Mouse (Mus musculus): Measurements from ENCODE around the gene Hbq1a. TPM values are rescaled to one million over a fixed set of nuclear protein-coding genes. Genes with fewer than 3 reads are reported as not detected.
"Not testable (repeated sequence)": the region's sequence is repeated elsewhere in the genome, so short reads cannot be mapped to it uniquely, and the experiment has no call there.

Gene Hbq1a
- total RNA-seq, 2 experiments from 2014 or later = not detected

DNA sequence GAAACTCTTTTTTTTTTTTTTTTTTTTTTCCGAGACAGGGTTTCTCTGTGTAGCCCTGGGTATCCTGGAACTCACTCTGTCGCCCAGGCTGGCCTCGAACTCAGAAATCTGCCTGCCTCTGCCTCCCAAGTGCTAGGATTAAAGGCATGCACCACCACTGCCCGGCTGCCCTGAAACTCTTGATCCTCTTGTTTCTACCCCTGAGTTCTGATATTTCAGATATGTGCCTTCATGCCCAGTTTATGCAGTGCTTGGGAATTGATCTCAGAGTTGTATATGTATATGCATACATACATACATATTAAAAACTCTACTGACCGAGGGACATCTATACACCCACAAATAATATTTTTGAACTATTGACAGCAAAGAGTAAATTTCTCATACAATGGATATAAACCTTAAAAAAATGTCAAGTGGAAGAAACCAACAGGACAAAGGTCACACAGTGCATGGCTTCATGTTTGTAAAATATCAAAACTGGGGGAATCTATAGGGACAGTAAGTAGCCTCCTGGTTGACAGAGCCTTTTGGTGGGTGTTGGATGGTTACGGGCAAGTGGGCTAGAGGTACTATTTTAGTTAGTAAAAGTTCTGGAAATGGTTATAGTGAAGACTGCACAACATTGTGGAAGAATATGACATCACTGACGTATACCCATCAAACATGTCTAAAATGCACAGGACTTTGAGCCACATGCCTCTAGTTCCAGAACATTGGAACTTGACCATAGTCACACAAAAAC, 14.7 kb upstream of the Hbq1a start:
- DNase-seq = no peak

- not testable (repeated sequence) for DNase-seq
Measured at GRCm38 (mm10) chr11:32285887-32286286, 14.0 kb upstream of the Hbq1a start.

DNA sequence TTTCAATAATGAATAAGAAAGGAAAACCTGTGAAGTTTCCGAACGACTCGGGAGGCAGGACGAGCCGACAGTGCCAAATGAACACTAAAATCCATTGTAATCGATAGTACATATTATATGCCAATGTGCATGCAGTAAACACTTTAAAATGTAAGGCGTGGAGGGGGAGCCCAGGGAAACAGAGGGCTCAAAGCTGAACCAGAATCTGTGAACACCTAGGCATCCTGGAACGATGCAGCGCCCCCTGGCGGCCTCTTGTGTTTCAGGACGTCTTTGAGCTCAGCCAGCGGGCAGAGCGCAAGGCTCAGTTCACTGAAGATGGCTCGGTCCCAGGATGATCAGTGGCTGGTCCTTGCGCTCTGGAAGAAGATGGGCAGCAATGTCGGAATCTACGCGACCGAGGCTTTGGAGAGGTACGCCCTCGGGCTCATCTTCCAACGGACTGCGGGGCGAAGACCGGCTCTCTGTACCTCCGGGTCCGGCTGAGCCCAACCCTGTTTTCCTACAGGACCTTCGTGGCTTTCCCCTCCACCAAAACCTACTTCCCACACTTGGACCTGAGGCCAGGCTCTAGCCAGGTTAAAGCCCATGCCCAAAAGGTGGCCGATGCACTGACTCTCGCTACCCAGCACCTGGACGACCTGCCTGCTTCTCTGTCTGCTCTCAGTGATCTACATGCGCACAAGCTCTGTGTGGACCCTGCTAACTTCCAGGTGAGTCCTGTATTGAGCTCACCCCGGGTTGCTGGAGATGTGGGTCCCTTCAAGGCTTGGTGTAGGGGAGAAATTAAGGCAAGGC, 13.0 kb upstream of the Hbq1a start, which contains the start of gene Hbq1b:
Gene Hbq1b (plus strand): TSS at position 271 of the 798 bp plus-strand sequence.
- DNase-seq = peak; percentile 86

GRCm38 (mm10) chr11:32287493-32287825, 12.4 kb upstream of the Hbq1a start:
- DNase-seq = no peak

GRCm38 (mm10) chr11:32292819-32293218, 7.0 kb upstream of the Hbq1a start:
- not testable (repeated sequence) for DNase-seq

- DNase-seq = not testable (repeated sequence)
Measured at GRCm38 (mm10) chr11:32293479-32293878, 6.4 kb upstream of the Hbq1a start.

DNA sequence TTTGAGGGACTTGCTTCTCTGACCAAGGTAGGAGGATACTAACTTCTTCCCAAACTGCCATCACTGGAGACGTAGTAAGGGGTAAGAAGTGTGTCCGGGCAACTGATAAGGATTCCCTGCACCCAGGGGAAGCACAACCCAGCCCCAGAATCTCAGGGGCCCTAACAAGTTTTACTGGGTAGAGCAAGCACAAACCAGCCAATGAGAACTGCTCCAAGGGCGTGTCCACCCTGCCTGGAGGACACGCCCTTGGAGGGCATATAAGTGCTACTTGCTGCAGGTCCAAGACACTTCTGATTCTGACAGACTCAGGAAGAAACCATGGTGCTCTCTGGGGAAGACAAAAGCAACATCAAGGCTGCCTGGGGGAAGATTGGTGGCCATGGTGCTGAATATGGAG, 3.7 kb upstream of the Hbq1a start, which contains the start of gene Hba-a2:
Gene Hba-a2 (plus strand): TSS at position 287 of the 400 bp plus-strand sequence.
- DNase-seq = not testable (repeated sequence)

DNA sequence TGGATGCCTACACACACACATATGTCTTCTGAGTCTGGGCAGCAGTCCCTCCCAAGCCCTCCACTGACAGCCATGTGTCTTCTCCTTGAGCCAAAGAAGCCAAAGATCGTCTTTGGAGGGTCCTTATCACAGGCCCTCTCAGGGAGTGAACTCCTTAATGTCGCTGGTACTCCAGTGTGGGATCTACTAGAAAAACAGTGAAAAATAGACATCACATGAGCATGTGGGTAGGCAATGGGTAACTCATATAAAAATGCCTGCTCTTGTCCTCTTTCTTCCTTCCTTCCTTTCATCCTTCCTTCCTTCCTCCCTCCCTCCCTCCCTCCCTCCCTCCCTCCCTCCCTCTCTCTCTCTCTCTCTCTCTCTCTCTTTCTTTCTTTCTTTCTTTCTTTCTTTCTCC, 2.5 kb upstream of the Hbq1a start:
- DNase-seq = not testable (repeated sequence)

DNA sequence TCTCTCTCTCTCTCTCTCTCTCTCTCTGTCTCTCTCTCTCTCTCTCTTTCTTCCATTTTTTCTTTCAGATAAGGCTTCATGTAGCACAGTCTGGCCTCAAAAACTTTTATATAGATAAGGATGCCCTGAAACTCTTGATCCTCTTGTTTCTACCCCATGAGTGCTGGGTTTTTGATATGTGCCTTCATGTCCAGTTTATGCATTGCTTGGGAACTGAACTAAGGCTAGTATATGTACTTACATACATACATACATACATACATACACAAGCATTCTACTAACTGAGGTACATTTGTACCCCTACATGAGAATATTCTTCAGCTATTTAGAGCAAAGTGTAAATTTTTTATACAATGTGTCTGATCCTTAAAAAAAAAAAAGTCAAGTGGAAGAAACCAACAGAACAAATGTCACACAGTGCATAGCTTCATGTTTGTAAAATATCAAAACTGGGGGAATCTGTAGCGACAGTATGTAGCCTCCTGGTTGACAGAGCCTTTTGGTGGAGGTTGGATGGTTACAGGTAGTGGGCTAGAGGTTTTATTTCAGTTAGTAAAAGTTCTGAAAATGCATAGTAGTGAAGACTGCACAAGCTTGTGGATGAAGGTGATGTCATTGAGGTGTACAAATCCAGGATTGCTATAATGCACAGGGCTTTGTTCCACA, 1.9 kb upstream of the Hbq1a start:
- DNase-seq = no peak

DNA sequence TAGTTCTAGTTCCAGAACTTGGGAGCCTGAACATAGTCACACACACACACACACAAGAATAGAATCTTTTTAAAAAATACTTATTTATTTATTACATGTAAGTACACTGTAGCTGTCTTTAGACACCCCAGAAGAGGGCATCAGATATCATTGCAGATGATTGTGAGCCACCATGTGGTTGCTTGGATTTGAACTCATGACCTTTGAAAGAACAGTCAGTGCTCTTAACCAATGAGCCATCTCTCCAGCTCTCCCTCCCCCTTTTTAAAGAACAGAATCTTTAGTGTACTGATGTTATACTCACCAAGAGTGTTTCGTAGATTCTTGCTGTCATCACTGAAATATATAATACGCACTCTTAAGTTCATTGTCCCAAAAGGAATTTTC, 1.3 kb upstream of the Hbq1a start:
- no peak for DNase-seq

GRCm38 (mm10) chr11:32300279-32301267, 704 bp downstream of the Hbq1a start:
- no peak for DNase-seq

- no peak for DNase-seq
Measured at GRCm38 (mm10) chr11:32301506-32301905, 1.6 kb downstream of the Hbq1a start.

- no peak for DNase-seq
Measured at GRCm38 (mm10) chr11:32302824-32303419, 3.1 kb downstream of the Hbq1a start.

DNA sequence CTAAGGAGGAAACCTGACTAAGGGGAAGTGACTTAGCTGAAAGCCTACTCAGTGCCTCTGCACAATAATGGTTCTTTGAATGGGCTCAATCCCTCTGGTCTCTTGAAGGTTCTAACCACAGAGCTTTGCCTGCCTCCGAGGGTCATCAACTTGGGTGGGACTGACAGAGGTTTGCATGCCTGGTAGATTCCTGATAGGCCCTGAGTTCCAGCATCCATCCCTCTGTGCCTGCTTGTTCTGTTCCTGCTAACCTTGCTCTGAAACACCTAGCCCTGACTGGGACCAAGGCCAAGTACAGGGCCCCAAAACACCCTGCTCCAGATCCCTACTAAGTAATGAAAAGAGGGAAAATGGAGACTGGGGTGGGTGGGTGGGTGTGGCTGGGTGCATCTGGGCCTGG, 3.6 kb downstream of the Hbq1a start:
- no peak for DNase-seq

DNA sequence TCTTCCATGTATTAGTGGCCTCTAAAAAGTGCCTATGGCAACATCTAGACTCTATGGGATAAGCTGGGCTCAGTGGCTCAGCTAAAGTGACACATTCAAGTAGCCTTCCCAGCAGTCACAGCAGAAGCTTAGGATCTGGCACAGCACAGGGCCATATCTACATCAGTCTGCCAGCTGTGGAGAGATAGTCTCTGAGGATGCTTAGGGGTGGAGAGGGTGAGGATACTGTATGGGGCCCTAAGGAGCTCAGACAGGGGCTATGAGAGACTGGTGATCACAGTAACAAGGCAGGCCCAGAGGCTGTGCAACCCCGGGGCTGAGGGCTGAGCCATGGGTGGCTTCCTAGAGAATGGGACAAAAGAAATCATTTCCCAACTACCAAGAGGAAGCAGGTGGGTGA, 7.1 kb downstream of the Hbq1a start:
- DNase-seq = no peak

DNA sequence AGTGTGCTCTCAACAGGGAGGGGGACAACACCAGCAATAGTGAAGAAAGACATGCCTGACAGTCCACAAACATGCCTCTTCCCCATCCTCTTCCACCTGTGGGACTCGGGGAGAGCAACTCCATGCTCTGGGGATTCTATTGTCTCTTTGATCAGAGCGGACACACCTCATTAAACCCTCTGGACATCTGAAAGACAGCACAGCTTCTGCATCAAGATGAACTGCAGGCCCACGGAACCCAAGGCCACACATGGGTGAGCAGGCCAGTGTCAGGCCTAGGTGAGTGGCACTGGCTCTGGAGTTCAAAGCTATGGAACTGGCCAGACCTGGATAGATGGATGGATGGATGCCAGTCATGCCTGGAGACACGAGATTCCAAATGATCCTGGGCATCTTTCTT, 9.6 kb downstream of the Hbq1a start:
- no peak for DNase-seq

- no peak for DNase-seq
Measured at GRCm38 (mm10) chr11:32309928-32310327, 10.1 kb downstream of the Hbq1a start.

- no peak for DNase-seq
Measured at GRCm38 (mm10) chr11:32316009-32316408, 16.1 kb downstream of the Hbq1a start.

- no peak for DNase-seq
Measured at GRCm38 (mm10) chr11:32320507-32321195, 20.8 kb downstream of the Hbq1a start.

DNA sequence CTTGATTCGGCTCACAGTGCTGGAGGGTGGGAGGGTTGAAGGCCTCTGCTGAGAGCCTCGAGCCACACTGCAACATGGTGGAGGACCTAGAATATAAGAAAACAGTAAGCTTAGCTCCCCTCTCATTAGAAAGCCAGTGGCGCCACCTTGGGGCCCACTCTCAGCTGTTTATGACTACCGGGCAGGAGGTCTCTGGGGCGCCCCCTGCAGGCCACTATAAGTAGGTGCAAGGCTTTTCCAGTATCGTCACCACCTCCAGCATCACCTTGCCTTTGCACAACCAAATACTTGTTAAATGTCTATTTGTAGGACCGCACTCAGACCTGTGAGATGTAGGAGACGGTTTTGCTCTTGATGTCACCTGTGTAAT, 21.3 kb downstream of the Hbq1a start:
- DNase-seq = peak; percentile 78

DNA sequence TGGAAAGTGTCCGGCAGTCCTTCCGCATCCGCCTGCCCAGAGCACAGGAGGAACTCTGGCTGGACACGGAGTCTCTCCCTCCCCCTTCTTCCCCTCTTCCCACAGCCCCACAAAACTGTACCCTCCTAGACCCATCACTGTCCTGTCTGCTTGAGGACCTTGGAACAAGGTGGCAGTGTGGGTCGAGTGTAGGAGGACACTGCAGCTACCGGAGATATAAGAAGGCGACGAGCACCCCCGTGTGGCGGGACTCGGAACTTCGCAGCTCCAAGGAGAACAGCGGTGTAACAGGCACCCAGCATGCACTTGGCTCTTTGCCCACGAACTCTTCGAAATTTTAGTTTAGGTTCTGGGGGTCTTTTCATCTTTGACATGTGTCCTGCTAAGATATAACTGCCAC, 24.7 kb downstream of the Hbq1a start:
- DNase-seq = peak; percentile 92

Measured in adrenal gland, postnatal 10 days (tissue).